Comparison of ENCODE assay signal across 12 mouse cellular contexts in genomic region chr2:59706806-59707205, GRCm38 (mm10).
DNase-seq lines count a peak whose midpoint lies in the region; ATAC-seq and TF ChIP-seq lines count a peak whose summit lies in the region.
"Had no signal": no experiment of that assay in that cellular context is flagged by ENCODE, and none has a peak within 500 bp of the region (broad histone marks: within the 10 kb centered on the region; RNA-seq: fewer than 3 reads in every experiment).

No protein-coding gene starts in this region.

- H3K27ac ChIP-seq in heart, adult 2 months: no peak overlapping the region
- H3K27ac ChIP-seq in liver, embryonic 12.5 days: no peak overlapping the region
- H3K27ac ChIP-seq in kidney, embryonic 15.5 days: no peak overlapping the region
- H3K27ac ChIP-seq: limb, embryonic 15.5 days; neural tube, embryonic 12.5 days had no signal

- no peaks in the 10 kb centered on the region for H3K9me3 ChIP-seq in liver, embryonic 12.5 days (replicated peaks)
- H3K9me3 ChIP-seq in kidney, embryonic 15.5 days (replicated peaks): no peaks in the 10 kb centered on the region
- H3K9me3 ChIP-seq: limb, embryonic 15.5 days; neural tube, embryonic 12.5 days had no signal

- no peak overlapping the region for H3K4me3 ChIP-seq in heart, adult 2 months
- no peak overlapping the region for H3K4me3 ChIP-seq in liver, embryonic 12.5 days
- no peak overlapping the region for H3K4me3 ChIP-seq in kidney, embryonic 15.5 days (replicated peaks)
- H3K4me3 ChIP-seq: limb, embryonic 15.5 days; neural tube, embryonic 12.5 days had no signal

- no peak overlapping the region for H3K4me2 ChIP-seq in liver, embryonic 12.5 days
- H3K4me2 ChIP-seq in kidney, embryonic 15.5 days: no peak overlapping the region
- H3K4me2 ChIP-seq: limb, embryonic 15.5 days; neural tube, embryonic 12.5 days had no signal

- peak in 1 of 2 experiments; percentile 18 for DNase-seq in heart, adult 2 months
- DNase-seq in heart, postnatal 10 days: no peak
- no peak for DNase-seq in liver
- peak; percentile 36 to 58 for DNase-seq in lung, postnatal 4 days
- DNase-seq in spleen, postnatal 14 days (ENCODE audit: low spot score in 2 of 2): no peak
- DNase-seq: cerebellum, adult 9-10 months; gastrocnemius, postnatal 10 days; thymus, postnatal 4 days had no signal

- ATAC-seq in liver, embryonic 12.5 days: 0 out of 2 replicates have a peak, but pooled peaks have one; percentile 13
- peak; percentile 53; the same call in 1 of the 2 replicates for ATAC-seq in kidney, embryonic 15.5 days (replicated peaks; ENCODE audit: low FRiP score)

- intact Hi-C loops in heart, adult 2 months (cut with DNase I): no loop called here
- intact Hi-C loops in heart, postnatal 10 days (cut with DNase I): no loop called here

- WGBS in heart, adult 2 months: 50% methylated on average over 12 of the region's 12 CpGs
- WGBS in liver, embryonic 12.5 days (ENCODE audit: insufficient replicate concordance): 53% methylated on average over 12 of the region's 12 CpGs
- 76% methylated on average over 12 of the region's 12 CpGs for WGBS in kidney, embryonic 15.5 days

- H3K36me3 ChIP-seq in heart, adult 2 months (ENCODE audit: control insufficient read depth, insufficient read depth, low read length): peaks cover 7% of the 10 kb centered on the region
- no peaks in the 10 kb centered on the region for H3K36me3 ChIP-seq in liver, embryonic 12.5 days
- H3K36me3 ChIP-seq in kidney, embryonic 15.5 days: peaks cover 24% of the 10 kb centered on the region
- H3K36me3 ChIP-seq: limb, embryonic 15.5 days; neural tube, embryonic 12.5 days had no signal

- no peak overlapping the region for H3K9ac ChIP-seq in heart, adult 2 months (ENCODE audit: low read depth, low read length)
- H3K9ac ChIP-seq in liver, embryonic 12.5 days: no peak overlapping the region
- no peak overlapping the region for H3K9ac ChIP-seq in kidney, embryonic 15.5 days
- H3K9ac ChIP-seq: limb, embryonic 15.5 days; neural tube, embryonic 12.5 days had no signal

- no peaks in the 10 kb centered on the region for H3K27me3 ChIP-seq in heart, adult 2 months (ENCODE audit: control insufficient read depth, insufficient read depth, low read length)
- H3K27me3 ChIP-seq in liver, embryonic 12.5 days (replicated peaks): no peaks in the 10 kb centered on the region
- H3K27me3 ChIP-seq in kidney, embryonic 15.5 days: no peaks in the 10 kb centered on the region
- H3K27me3 ChIP-seq: limb, embryonic 15.5 days; neural tube, embryonic 12.5 days had no signal

- no peak for TF ChIP-seq CTCF in heart, adult 2 months (IDR thresholded peaks at IDR 0.05)

- H3K4me1 ChIP-seq in heart, adult 2 months (ENCODE audit: control insufficient read depth, insufficient read depth, low read length): peaks cover 7% of the 10 kb centered on the region
- H3K4me1 ChIP-seq in liver, embryonic 12.5 days: peaks cover 6% of the 10 kb centered on the region; the same call in 1 of the 2 replicates
- H3K4me1 ChIP-seq in kidney, embryonic 15.5 days: peaks cover 20% of the 10 kb centered on the region
- H3K4me1 ChIP-seq: neural tube, embryonic 12.5 days had no signal

- TF ChIP-seq POLR2A in heart, adult 2 months (IDR thresholded peaks at IDR 0.05; ENCODE audit: insufficient read depth, low read depth, low read length): no peak

- H3K79me2 ChIP-seq in heart, adult 2 months (replicated peaks; ENCODE audit: control insufficient read depth, insufficient read depth, low read length): peaks cover 2% of the 10 kb centered on the region; the same call in 1 of the 2 replicates

- 0 out of 2 replicates have a peak, but pooled peaks have one; percentile 56 for TF ChIP-seq EP300 in heart, adult 2 months (IDR thresholded peaks at IDR 0.05; ENCODE audit: insufficient read depth, low read depth, low read length)

Comparison
In these comparisons a context has a peak if more than half of its experiments do, and no peak if none do; other contexts are left out.
1. DNase-seq: peak in lung, postnatal 4 days (2 of 2); none in heart, postnatal 10 days (0 of 2), liver (single experiment) and spleen, postnatal 14 days (0 of 2).